Mouse (Mus musculus): ENCODE results near the gene Mapk14. TPM values are rescaled to one million over a fixed set of nuclear protein-coding genes. Genes with fewer than 3 reads are reported as not detected.
"Not testable (repeated sequence)": the region's sequence is repeated elsewhere in the genome, so short reads cannot be mapped to it uniquely, and the experiment has no call there.

Gene Mapk14
- polyA plus RNA-seq, 1 experiment: 36.7 TPM

- TF ChIP-seq CTCF (IDR thresholded peaks at IDR 0.05; ENCODE audit: control insufficient read depth, insufficient read depth, insufficient read length): no peak
- TF ChIP-seq MAX (IDR thresholded peaks at IDR 0.05): no peak
- TF ChIP-seq FOSL1 (IDR thresholded peaks at IDR 0.05; ENCODE audit: insufficient read depth, low read length, poor library complexity, severe bottlenecking): no peak
- no peak for TF ChIP-seq MYOG (IDR thresholded peaks at IDR 0.05; ENCODE audit: control insufficient read depth, extremely low read depth, insufficient read length)
- TF ChIP-seq USF1 (IDR thresholded peaks at IDR 0.05; ENCODE audit: low read depth): no peak
- no peak for TF ChIP-seq CEBPB (IDR thresholded peaks at IDR 0.05; ENCODE audit: low read depth)
- no peak for TF ChIP-seq MYOD1 (IDR thresholded peaks at IDR 0.05; ENCODE audit: control insufficient read depth, insufficient read length, low read depth)
- Histone ChIP-seq H3ac (ENCODE audit: control insufficient read depth, insufficient read length, low read depth) (no peak overlapping the region), H3K27me3 (ENCODE audit: control insufficient read depth, insufficient read depth, insufficient read length) (no peaks in the 10 kb centered on the region), H3K4me3 (ENCODE audit: insufficient read depth, poor library complexity, severe bottlenecking) (no peak overlapping the region), H3K79me3 (ENCODE audit: low read depth) (peaks cover 45% of the 10 kb centered on the region), H3K36me3 (ENCODE audit: control insufficient read depth, insufficient read depth) (peaks cover 30% of the 10 kb centered on the region), H3K79me2 (ENCODE audit: control insufficient read depth, insufficient read depth) (peaks cover 74% of the 10 kb centered on the region)
Observed at GRCm38 (mm10) chr17:28712305-28712704, 21.2 kb downstream of the Mapk14 start.

- peaks cover 28% of the 10 kb centered on the region for H3K79me3 ChIP-seq (ENCODE audit: low read depth)
- H3K4me3 ChIP-seq (ENCODE audit: insufficient read depth, poor library complexity, severe bottlenecking): no peak overlapping the region
- H3K79me2 ChIP-seq (ENCODE audit: control insufficient read depth, insufficient read depth): peaks cover 57% of the 10 kb centered on the region
- peaks cover 39% of the 10 kb centered on the region for H3K36me3 ChIP-seq (ENCODE audit: control insufficient read depth, insufficient read depth)
- H3K27me3 ChIP-seq (ENCODE audit: control insufficient read depth, insufficient read depth, insufficient read length): no peaks in the 10 kb centered on the region
- H3ac ChIP-seq (ENCODE audit: control insufficient read depth, insufficient read length, low read depth): no peak overlapping the region
- TF ChIP-seq MYOD1 (IDR thresholded peaks at IDR 0.05; ENCODE audit: control insufficient read depth, insufficient read length, low read depth) (no peak), CEBPB (IDR thresholded peaks at IDR 0.05; ENCODE audit: low read depth) (no peak), MYOG (IDR thresholded peaks at IDR 0.05; ENCODE audit: control insufficient read depth, extremely low read depth, insufficient read length) (no peak), MAX (IDR thresholded peaks at IDR 0.05) (no peak), FOSL1 (IDR thresholded peaks at IDR 0.05; ENCODE audit: insufficient read depth, low read length, poor library complexity, severe bottlenecking) (no peak), CTCF (IDR thresholded peaks at IDR 0.05; ENCODE audit: control insufficient read depth, insufficient read depth, insufficient read length) (no peak), USF1 (IDR thresholded peaks at IDR 0.05; ENCODE audit: low read depth) (no peak)
Observed at GRCm38 (mm10) chr17:28714006-28714405, 22.9 kb downstream of the Mapk14 start.

- Histone ChIP-seq H3K4me3 (ENCODE audit: insufficient read depth, poor library complexity, severe bottlenecking) (no peak overlapping the region), H3K27me3 (ENCODE audit: control insufficient read depth, insufficient read depth, insufficient read length) (no peaks in the 10 kb centered on the region), H3K36me3 (ENCODE audit: control insufficient read depth, insufficient read depth) (peaks cover 55% of the 10 kb centered on the region), H3ac (ENCODE audit: control insufficient read depth, insufficient read length, low read depth) (no peak overlapping the region), H3K79me3 (ENCODE audit: low read depth) (peaks cover 17% of the 10 kb centered on the region), H3K79me2 (ENCODE audit: control insufficient read depth, insufficient read depth) (peaks cover 38% of the 10 kb centered on the region)
- no peak for TF ChIP-seq MYOG (IDR thresholded peaks at IDR 0.05; ENCODE audit: control insufficient read depth, extremely low read depth, insufficient read length)
- TF ChIP-seq MYOD1 (IDR thresholded peaks at IDR 0.05; ENCODE audit: control insufficient read depth, insufficient read length, low read depth): no peak
- TF ChIP-seq USF1 (IDR thresholded peaks at IDR 0.05; ENCODE audit: low read depth): no peak
- no peak for TF ChIP-seq CTCF (IDR thresholded peaks at IDR 0.05; ENCODE audit: control insufficient read depth, insufficient read depth, insufficient read length)
- TF ChIP-seq CEBPB (IDR thresholded peaks at IDR 0.05; ENCODE audit: low read depth): no peak
- no peak for TF ChIP-seq MAX (IDR thresholded peaks at IDR 0.05)
- TF ChIP-seq FOSL1 (IDR thresholded peaks at IDR 0.05; ENCODE audit: insufficient read depth, low read length, poor library complexity, severe bottlenecking): no peak
Observed at GRCm38 (mm10) chr17:28715832-28716548, 24.9 kb downstream of the Mapk14 start.

GRCm38 (mm10) chr17:28717535-28717934, 26.4 kb downstream of the Mapk14 start:
- TF ChIP-seq MYOD1 (IDR thresholded peaks at IDR 0.05; ENCODE audit: control insufficient read depth, insufficient read length, low read depth) (no peak), FOSL1 (IDR thresholded peaks at IDR 0.05; ENCODE audit: insufficient read depth, low read length, poor library complexity, severe bottlenecking) (no peak), CEBPB (IDR thresholded peaks at IDR 0.05; ENCODE audit: low read depth) (no peak), MYOG (IDR thresholded peaks at IDR 0.05; ENCODE audit: control insufficient read depth, extremely low read depth, insufficient read length) (no peak), USF1 (IDR thresholded peaks at IDR 0.05; ENCODE audit: low read depth) (no peak), CTCF (IDR thresholded peaks at IDR 0.05; ENCODE audit: control insufficient read depth, insufficient read depth, insufficient read length) (no peak), MAX (IDR thresholded peaks at IDR 0.05) (no peak)
- no peak overlapping the region for H3ac ChIP-seq (ENCODE audit: control insufficient read depth, insufficient read length, low read depth)
- H3K4me3 ChIP-seq (ENCODE audit: insufficient read depth, poor library complexity, severe bottlenecking): no peak overlapping the region
- peaks cover 5% of the 10 kb centered on the region for H3K79me3 ChIP-seq (ENCODE audit: low read depth)
- H3K36me3 ChIP-seq (ENCODE audit: control insufficient read depth, insufficient read depth): peaks cover 65% of the 10 kb centered on the region
- peaks cover 37% of the 10 kb centered on the region for H3K79me2 ChIP-seq (ENCODE audit: control insufficient read depth, insufficient read depth)
- H3K27me3 ChIP-seq (ENCODE audit: control insufficient read depth, insufficient read depth, insufficient read length): no peaks in the 10 kb centered on the region

- no peak within 1 kb of the TSS for H3K4me3 ChIP-seq (ENCODE audit: insufficient read depth, poor library complexity, severe bottlenecking)
- peaks cover 3% of the 10 kb centered on the region for H3K79me3 ChIP-seq (ENCODE audit: low read depth)
- peaks cover 16% of the 10 kb centered on the region for H3K79me2 ChIP-seq (ENCODE audit: control insufficient read depth, insufficient read depth)
- H3K27me3 ChIP-seq (ENCODE audit: control insufficient read depth, insufficient read depth, insufficient read length): no peaks in the 10 kb centered on the region
- no peak within 1 kb of the TSS for H3ac ChIP-seq (ENCODE audit: control insufficient read depth, insufficient read length, low read depth)
- no peak for TF ChIP-seq MYOD1 (IDR thresholded peaks at IDR 0.05; ENCODE audit: control insufficient read depth, insufficient read length, low read depth)
- no peak for TF ChIP-seq CTCF (IDR thresholded peaks at IDR 0.05; ENCODE audit: control insufficient read depth, insufficient read depth, insufficient read length)
- no peak for TF ChIP-seq USF1 (IDR thresholded peaks at IDR 0.05; ENCODE audit: low read depth)
- no peak for TF ChIP-seq CEBPB (IDR thresholded peaks at IDR 0.05; ENCODE audit: low read depth)
- TF ChIP-seq FOSL1 (IDR thresholded peaks at IDR 0.05; ENCODE audit: insufficient read depth, low read length, poor library complexity, severe bottlenecking): no peak
- H3K36me3 ChIP-seq (ENCODE audit: control insufficient read depth, insufficient read depth): peaks cover 60% of the 10 kb centered on the region
Observed at GRCm38 (mm10) chr17:28725783-28726182, 34.7 kb downstream of the Mapk14 start, which contains the start of gene AC170998.1. TSS of gene AC170998.1 (plus strand) at chr17:28726083.

- not testable (repeated sequence) for H3ac ChIP-seq (ENCODE audit: control insufficient read depth, insufficient read length, low read depth); H3K79me3 ChIP-seq (ENCODE audit: low read depth); H3K79me2 ChIP-seq (ENCODE audit: control insufficient read depth, insufficient read depth); H3K4me3 ChIP-seq (ENCODE audit: insufficient read depth, poor library complexity, severe bottlenecking); H3K27me3 ChIP-seq (ENCODE audit: control insufficient read depth, insufficient read depth, insufficient read length)
- peaks cover 65% of the 10 kb centered on the region for H3K36me3 ChIP-seq (ENCODE audit: control insufficient read depth, insufficient read depth)
Observed at GRCm38 (mm10) chr17:28727511-28727910, 36.4 kb downstream of the Mapk14 start.

Measured in C2C12 (cell line).